19 mouse cellular contexts compared by ENCODE assay signal in the genomic region with DNA sequence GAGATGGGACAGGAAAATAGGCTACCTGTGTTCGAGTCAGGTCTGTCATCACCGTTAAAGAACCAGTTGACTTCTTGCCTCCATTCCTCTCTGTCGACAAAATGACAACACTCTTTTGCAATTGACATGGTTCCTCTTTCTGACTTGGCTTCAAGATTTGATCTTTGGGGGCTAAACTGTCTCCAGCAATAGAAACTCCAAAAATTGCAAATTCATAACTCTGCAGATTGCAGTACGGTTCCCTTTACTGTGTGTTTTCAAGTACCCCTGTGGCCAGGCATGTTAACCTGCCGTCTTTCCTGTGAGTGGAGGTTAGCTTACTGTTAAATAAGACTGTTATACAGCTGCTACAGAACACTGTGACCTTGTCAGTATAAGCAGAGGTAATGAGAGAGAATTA.
DNase-seq lines count a peak whose midpoint lies in the region; ATAC-seq and TF ChIP-seq lines count a peak whose summit lies in the region.
"Had no signal": no experiment of that assay in that cellular context is flagged by ENCODE, and none has a peak within 500 bp of the region (broad histone marks: within the 10 kb centered on the region; RNA-seq: fewer than 3 reads in every experiment).

No protein-coding gene starts in this region.

- no peaks in the 10 kb centered on the region for H3K4me1 ChIP-seq in lung, postnatal 0 days (ENCODE audit: insufficient read depth, low read depth, low read length)
- no peaks in the 10 kb centered on the region for H3K4me1 ChIP-seq in neural tube, embryonic 15.5 days
- H3K4me1 ChIP-seq: embryonic facial prominence, embryonic 10.5 days; forebrain, embryonic 15.5 days; heart, embryonic 15.5 days; hindbrain, embryonic 10.5 days; limb, embryonic 12.5 days; midbrain, embryonic 13.5 days had no signal

- H3K9ac ChIP-seq in lung, postnatal 0 days (replicated peaks; ENCODE audit: low read depth): no peak overlapping the region
- H3K9ac ChIP-seq in neural tube, embryonic 15.5 days (replicated peaks): no peak overlapping the region
- H3K9ac ChIP-seq: forebrain, embryonic 15.5 days; heart, embryonic 15.5 days; limb, embryonic 12.5 days; midbrain, embryonic 13.5 days had no signal

- no peak for TF ChIP-seq EP300 in lung, postnatal 0 days (IDR thresholded peaks at IDR 0.05)

- no peak for ATAC-seq in lung, postnatal 0 days
- peak; percentile 58 for ATAC-seq in megakaryocyte-erythroid progenitor cell, adult 5-6 weeks (replicated peaks; ENCODE audit: low FRiP score, low TSS enrichment, poor library complexity, severe bottlenecking)
- no peak for ATAC-seq in neural tube, embryonic 15.5 days (ENCODE audit: low FRiP score)
- ATAC-seq: forebrain, embryonic 15.5 days; midbrain, embryonic 13.5 days had no signal

- WGBS in lung, postnatal 0 days: 84% methylated on average over 5 of the region's 5 CpGs
- WGBS in neural tube, embryonic 15.5 days: 91% methylated on average over 5 of the region's 5 CpGs

- peaks cover 38% of the 10 kb centered on the region; the same call in 1 of the 2 replicates for H3K36me3 ChIP-seq in lung, postnatal 0 days (ENCODE audit: insufficient read depth, low read length)
- H3K36me3 ChIP-seq in neural tube, embryonic 15.5 days: no peaks in the 10 kb centered on the region
- H3K36me3 ChIP-seq: forebrain, embryonic 15.5 days had no signal

- no peaks in the 10 kb centered on the region for H3K9me3 ChIP-seq in lung, postnatal 0 days (ENCODE audit: low read length)
- no peaks in the 10 kb centered on the region for H3K9me3 ChIP-seq in neural tube, embryonic 15.5 days (replicated peaks)
- H3K9me3 ChIP-seq: embryonic facial prominence, embryonic 10.5 days; forebrain, embryonic 15.5 days; G1E; heart, embryonic 15.5 days; hindbrain, embryonic 10.5 days; limb, embryonic 12.5 days; midbrain, embryonic 13.5 days had no signal

- no peak overlapping the region for H3K4me2 ChIP-seq in lung, postnatal 0 days (replicated peaks; ENCODE audit: low read depth, low read length)
- H3K4me2 ChIP-seq in neural tube, embryonic 15.5 days: no peak overlapping the region
- H3K4me2 ChIP-seq: forebrain, embryonic 15.5 days; heart, embryonic 15.5 days; limb, embryonic 12.5 days; midbrain, embryonic 13.5 days had no signal

- no peak for TF ChIP-seq CTCF in lung, postnatal 0 days (IDR thresholded peaks at IDR 0.05)

- no peak overlapping the region for H3K27ac ChIP-seq in lung, postnatal 0 days (ENCODE audit: low read length)
- H3K27ac ChIP-seq in neural tube, embryonic 15.5 days (replicated peaks): no peak overlapping the region
- H3K27ac ChIP-seq: embryonic facial prominence, embryonic 10.5 days; forebrain, embryonic 15.5 days; heart, embryonic 15.5 days; hindbrain, embryonic 10.5 days; limb, embryonic 12.5 days; midbrain, embryonic 13.5 days had no signal

- peak; percentile 30 for DNase-seq in lung, postnatal 0 days (ENCODE audit: low spot score)
- DNase-seq in lung, postnatal 10 days: no peak
- peak; percentile 76 for DNase-seq in A20 (ENCODE audit: low read depth, low spot score)
- DNase-seq in c-Kit-positive CD71-negative TER-119-negative erythroid progenitor cells, embryonic 14.5 days (ENCODE audit: low read depth): peak; percentile 50
- no peak for DNase-seq in urinary bladder, postnatal 25 days (ENCODE audit: low spot score)
- DNase-seq: cerebellum, postnatal 25 days; kidney, postnatal 25 days; layer of hippocampus, adult 9-11 months; lung, adult 2 months; spleen, adult 18-20 months had no signal

- H3K27me3 ChIP-seq in lung, postnatal 0 days (replicated peaks; ENCODE audit: insufficient read depth, low read length): no peaks in the 10 kb centered on the region
- H3K27me3 ChIP-seq in neural tube, embryonic 15.5 days (replicated peaks): no peaks in the 10 kb centered on the region
- H3K27me3 ChIP-seq: forebrain, embryonic 15.5 days; heart, embryonic 15.5 days; limb, embryonic 12.5 days; midbrain, embryonic 13.5 days had no signal

- no peak overlapping the region for H3K4me3 ChIP-seq in lung, postnatal 0 days (ENCODE audit: low read depth, low read length)
- H3K4me3 ChIP-seq in neural tube, embryonic 15.5 days (replicated peaks): no peak overlapping the region
- H3K4me3 ChIP-seq: embryonic facial prominence, embryonic 10.5 days; forebrain, embryonic 15.5 days; heart, embryonic 15.5 days; hindbrain, embryonic 10.5 days; limb, embryonic 12.5 days; midbrain, embryonic 13.5 days had no signal

Comparison
In these comparisons a context has a peak if more than half of its experiments do, and no peak if none do; other contexts are left out.
1. DNase-seq: peak in lung, postnatal 0 days (single experiment), A20 (single experiment) and c-Kit-positive CD71-negative TER-119-negative erythroid progenitor cells, embryonic 14.5 days (single experiment); none in lung, postnatal 10 days (single experiment) and urinary bladder, postnatal 25 days (single experiment).